Mouse (Mus musculus): ENCODE measurements around the gene Dennd5a. TPM values are rescaled to one million over a fixed set of nuclear protein-coding genes. Genes with fewer than 3 reads are reported as not detected.
"Not testable (repeated sequence)": the region's sequence is repeated elsewhere in the genome, so short reads cannot be mapped to it uniquely, and the experiment has no call there.

Gene Dennd5a
- total RNA-seq, 2 experiments from 2014 or later, result 211 to 212 TPM

DNA sequence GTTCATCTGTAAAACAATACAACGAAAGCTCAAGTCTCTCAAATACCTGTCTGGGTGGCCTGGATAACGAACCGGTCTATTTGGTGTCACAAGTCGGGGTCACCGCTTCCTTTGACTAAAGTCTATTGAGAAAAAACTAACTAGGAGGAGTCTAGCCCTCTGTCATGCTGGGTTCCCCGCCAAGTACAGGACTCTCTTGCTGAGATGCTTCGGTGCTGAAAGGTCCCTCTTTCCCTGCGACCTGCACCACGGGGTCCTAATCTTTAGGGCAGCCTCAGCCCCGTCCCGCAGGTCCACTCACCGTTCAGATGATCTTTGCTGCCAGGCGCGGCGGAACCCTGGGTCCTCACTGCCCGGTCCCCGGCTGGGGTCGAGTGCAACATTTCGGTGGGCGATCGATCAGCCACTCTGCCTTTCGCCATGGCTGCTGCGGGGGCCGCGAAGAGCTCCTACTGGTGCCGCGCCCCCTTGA, 25.4 kb upstream of the Dennd5a start:
- peak overlapping the region; percentile 78 for H3K4me3 ChIP-seq
- DNase-seq (ENCODE audit: low spot score in 2 of 2), result no peak
- no peak for TF ChIP-seq CTCF (conservative IDR thresholded peaks at IDR 0.05)
- peak overlapping the region; percentile 90 for H3K27ac ChIP-seq

DNA sequence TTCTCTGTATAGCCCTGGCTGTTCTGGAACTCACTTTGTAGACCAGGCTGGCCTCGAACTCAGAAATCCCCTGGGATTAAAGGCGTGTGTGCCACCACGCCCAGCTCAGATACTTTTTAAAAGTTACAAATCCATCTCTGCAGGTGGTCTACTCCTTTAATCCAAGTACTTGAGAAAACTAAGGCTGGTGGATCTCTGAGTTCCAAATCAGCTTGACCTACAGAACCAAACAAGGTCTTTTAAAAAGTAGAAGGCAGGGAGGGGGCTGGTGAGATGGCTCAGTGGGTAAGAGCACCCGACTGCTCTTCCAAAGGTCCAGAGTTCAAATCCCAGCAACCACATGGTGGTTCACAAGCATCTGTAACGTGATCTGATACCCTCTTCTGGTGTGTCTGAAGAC, 24.3 kb upstream of the Dennd5a start:
- H3K4me3 ChIP-seq; H3K27ac ChIP-seq; DNase-seq (ENCODE audit: low spot score in 2 of 2): not testable (repeated sequence)

DNA sequence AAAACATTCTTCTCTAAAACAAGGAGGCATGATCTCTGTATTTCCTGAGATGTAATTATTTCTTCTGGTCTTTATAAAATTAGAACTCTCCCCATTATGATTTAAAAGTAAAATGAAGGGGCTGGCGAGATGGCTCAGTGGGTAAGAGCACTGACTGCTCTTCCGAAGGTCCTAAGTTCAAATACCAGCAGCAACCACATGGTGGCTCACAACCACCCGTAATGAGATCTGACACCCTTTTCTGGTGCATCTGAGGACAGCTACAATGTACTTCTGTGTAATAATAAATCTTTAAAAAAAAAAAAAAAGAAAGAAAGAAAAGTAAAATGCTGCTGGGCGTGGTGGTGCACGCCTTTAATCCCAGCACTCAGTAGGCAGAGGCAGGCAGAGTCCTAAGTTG, 16.9 kb upstream of the Dennd5a start:
- TF ChIP-seq CTCF (conservative IDR thresholded peaks at IDR 0.05), result peak; percentile 72
- not testable (repeated sequence) for H3K4me3 ChIP-seq; H3K27ac ChIP-seq; DNase-seq (ENCODE audit: low spot score in 2 of 2)

DNA sequence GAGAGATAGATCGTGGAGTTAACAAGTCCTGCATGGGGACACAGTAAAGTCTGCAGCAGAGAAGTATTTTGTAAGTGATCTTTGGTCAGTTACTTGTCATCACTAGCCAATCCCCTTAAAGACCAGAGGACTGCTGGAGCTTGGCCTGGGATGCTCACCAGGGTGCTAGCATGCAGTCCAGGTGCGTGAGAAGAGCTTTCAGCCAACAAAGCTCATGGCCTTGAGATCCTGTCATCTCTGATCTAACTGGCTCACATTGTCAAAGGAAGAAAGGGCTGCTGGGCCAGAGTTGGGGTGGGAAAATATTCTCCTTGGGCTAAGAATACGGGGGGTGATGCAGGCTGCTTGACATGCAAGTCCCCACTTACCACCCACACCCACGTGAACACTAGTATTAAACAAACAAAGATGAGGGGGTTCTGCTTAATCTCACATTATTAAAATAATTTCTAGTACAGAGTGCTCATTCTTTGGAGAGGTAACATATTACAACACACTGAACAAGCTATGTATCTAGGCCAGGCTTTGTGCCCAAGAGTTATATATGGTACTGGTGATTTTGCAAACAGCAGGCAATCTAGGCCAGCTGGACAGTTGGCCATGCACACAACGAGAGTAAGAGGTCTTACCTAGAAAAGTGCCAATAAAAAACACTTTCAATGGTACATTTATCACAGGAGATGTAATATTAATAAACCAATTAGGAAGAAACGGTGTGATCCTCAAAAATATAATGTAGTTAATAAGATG, 15.9 kb upstream of the Dennd5a start:
- Histone ChIP-seq H3K4me3 (no peak overlapping the region), H3K27ac (no peak overlapping the region)
- no peak for TF ChIP-seq CTCF (conservative IDR thresholded peaks at IDR 0.05)
- DNase-seq (ENCODE audit: low spot score in 2 of 2), result no peak

DNA sequence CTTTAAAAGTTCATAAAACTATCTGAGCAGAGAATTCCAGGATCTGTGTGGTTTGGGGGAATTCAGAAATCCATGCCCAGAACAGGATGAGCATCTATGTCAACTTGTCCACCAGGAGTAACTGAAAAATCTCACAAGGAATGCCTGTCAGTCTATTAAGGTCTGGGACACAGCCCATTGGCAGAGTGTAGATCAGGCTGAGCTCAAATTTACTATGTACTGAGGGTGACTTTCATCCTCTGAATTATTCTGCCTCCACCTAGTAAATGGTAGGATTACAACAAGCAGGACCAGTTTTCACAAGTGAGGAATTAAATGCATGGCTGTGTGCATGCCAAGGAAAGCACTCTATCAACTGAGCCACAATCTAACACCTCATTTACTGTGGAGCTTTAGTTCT, 9.3 kb upstream of the Dennd5a start:
- DNase-seq (ENCODE audit: low spot score in 2 of 2), result no peak
- 0 out of 2 replicates have a peak, but pooled peaks have one; percentile 4 for TF ChIP-seq CTCF (conservative IDR thresholded peaks at IDR 0.05)
- Histone ChIP-seq H3K4me3 (no peak overlapping the region), H3K27ac (peak overlapping the region; percentile 80)

DNA sequence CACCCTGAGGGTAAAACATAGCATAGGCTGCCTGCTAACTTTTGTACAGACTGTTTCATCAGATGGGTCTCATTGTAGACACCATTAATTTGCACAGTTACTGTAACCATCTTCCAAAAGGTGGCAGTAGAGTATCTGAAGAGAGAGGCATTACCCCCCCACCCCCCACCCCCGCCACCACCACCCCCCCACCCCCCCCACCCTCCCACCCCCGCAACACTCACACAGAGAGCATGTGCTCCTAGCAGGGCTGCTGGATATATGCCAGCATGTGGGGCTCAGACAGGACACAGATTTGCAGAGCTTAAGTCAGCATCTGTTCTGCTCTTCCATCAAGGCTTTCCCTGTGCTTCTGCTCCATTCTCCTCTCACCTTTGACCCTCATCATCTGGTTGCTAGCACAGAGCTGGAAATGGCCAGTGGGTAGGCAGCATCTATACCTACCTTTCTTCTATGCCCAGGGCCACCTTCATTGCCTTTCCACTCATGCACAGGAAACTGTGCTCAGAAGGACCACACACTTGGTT, 8.7 kb upstream of the Dennd5a start:
- peak; percentile 44 to 53 for DNase-seq (ENCODE audit: low spot score in 2 of 2)
- peak overlapping the region; percentile 84 for H3K27ac ChIP-seq
- peak; percentile 57 for TF ChIP-seq CTCF (conservative IDR thresholded peaks at IDR 0.05)
- H3K4me3 ChIP-seq, result no peak overlapping the region

DNA sequence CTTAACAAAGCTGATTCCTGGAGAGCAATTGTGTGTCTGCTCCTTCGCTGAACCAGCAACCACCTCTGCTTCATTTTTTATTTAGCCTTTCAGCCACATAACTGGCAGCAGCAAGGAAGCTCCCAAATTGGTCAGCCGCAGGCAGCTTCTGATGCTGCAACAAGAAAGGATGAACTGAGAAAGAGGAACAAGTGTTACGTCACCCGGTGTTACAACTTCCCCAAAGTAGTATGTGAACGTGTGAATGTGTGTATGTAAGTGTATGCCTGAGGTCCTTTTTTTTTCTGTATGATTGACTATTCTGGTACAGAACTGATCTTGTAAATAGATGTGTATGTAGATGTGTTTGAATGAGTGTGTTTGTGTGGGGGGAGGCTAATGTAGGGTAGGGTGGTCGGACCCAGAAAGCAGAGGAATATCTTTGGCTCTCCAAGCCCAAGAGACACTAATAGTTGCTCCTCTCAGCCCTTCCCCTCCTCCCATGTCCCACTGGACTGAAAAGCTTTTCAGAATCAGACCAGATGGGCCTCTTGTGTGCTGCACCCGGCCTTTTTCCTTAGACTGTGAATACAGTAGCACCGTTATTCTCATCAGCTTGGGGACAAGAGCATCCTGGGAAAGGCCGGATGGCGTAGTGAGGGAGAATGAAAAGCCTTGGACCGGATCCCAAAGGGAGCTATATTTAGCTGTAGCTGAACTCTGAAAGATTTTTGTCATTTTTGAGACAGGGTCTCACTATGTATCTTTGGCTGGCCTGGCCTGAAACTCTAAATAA, 7.7 kb upstream of the Dennd5a start:
- no peak overlapping the region for H3K4me3 ChIP-seq
- no peak for TF ChIP-seq CTCF (conservative IDR thresholded peaks at IDR 0.05)
- DNase-seq (ENCODE audit: low spot score in 2 of 2), result peak; percentile 55 to 67
- peak overlapping the region; percentile 84 for H3K27ac ChIP-seq

DNA sequence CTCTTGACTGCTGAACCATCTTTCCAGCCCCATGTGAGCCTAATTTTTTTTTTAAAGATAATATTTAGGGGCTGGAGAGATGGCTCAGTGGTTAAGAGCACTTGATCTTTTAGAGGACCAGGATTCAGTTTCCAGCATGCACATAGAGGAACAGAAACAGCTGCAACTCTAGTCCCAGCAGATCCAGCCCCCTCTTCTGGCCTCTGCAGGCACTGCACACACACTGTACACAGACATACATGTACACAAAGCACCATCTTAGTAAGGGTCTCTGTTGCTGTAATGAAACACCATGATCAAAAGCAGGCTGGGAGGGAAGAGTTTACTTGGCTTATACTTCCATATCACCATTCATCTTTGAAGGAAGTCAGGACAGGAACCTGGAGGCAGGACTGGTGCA, 5.4 kb upstream of the Dennd5a start:
- DNase-seq (ENCODE audit: low spot score in 2 of 2), result no peak
- peak; percentile 44 for TF ChIP-seq CTCF (conservative IDR thresholded peaks at IDR 0.05)
- Histone ChIP-seq H3K27ac (no peak overlapping the region), H3K4me3 (no peak overlapping the region)

DNA sequence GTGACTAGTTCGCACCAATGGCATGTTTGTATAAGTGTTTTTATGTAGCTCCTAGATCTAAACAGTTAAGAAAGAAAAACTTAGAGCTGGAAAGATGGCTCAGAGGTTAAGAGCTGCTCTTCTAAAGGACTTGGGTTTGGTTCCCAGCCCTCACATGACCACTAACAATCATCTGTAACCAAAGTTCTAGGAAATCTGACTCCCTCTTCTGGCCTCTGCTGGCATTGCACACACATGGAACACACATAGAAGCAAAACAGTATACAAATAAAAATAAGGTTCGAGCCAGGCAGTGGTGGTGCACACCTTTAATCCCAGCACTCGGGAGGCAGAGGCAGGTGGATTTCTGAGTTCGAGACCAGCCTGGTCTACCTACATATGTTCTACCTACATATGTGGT, 3.4 kb upstream of the Dennd5a start:
- no peak for DNase-seq (ENCODE audit: low spot score in 2 of 2)
- peak; percentile 55 for TF ChIP-seq CTCF (conservative IDR thresholded peaks at IDR 0.05)
- H3K27ac ChIP-seq, result no peak overlapping the region
- H3K4me3 ChIP-seq, result no peak overlapping the region

DNA sequence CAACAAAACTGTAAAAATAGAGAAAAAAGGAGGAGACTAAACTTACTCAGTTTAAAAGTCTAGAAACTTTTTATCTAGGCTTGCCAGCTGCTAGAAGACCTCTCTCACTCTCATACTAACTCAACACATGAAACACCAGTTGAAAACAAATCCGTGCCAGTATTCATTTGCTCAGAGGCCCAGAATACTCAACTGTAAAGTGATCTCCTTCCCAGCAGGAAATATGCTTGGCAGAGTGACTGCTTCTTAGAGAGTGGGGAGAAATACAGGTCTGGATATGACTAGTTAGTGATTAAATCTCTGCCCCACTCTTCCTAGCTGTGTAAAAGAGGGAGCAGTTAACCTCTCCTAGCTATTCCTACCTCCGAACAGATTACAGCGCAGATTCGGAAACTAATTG, 2.3 kb upstream of the Dennd5a start:
- no peak for DNase-seq (ENCODE audit: low spot score in 2 of 2)
- no peak overlapping the region for H3K4me3 ChIP-seq
- TF ChIP-seq CTCF (conservative IDR thresholded peaks at IDR 0.05), result no peak
- H3K27ac ChIP-seq, result no peak overlapping the region

DNA sequence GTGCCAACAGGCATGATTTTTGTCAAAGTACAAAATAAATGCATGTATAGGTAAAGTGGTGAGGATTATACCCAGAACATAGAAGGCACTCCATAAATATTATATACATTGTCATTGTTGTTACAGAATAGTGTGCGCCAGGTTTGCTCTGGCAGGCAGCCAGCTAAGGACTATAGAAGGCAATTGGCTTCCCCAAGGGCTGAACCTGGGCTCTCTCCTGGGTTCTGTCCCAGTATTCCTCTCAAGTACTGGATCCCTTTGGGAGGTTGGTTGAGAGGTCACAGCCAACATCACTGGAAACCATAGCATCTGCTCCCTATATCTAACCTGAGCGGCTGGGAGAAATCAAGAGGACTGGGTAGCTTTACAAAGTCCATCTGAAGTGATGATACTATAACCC, 1.3 kb upstream of the Dennd5a start:
- DNase-seq (ENCODE audit: low spot score in 2 of 2), result no peak
- H3K4me3 ChIP-seq, result no peak overlapping the region
- no peak overlapping the region for H3K27ac ChIP-seq
- no peak for TF ChIP-seq CTCF (conservative IDR thresholded peaks at IDR 0.05)

DNA sequence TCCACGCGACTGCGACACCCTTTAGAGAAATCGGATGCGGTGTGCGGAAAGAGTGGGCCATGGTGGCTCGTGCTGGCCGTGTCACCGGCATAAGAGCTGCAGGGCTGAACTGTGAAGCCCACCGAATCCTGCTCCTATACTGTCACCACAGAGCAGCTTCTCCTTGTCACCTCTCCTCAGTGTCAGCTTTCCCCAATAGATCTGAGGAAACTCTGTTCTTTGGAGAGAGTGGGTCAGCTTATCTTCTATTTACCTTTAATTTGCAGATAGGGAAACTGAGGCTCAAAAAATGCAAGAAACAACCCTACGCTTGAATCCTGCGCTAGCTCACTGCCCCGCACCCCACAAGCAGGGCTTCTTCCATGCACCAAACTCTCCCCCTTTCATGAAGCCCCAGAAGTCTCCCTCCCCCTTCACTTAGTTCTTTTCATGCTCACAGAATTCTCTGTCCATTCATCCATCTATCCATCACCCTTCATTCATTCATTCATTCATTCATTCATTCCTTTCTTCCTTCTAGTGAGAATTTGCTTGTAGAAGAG, 414 bp upstream of the Dennd5a start:
- Histone ChIP-seq H3K4me3 (peak overlapping the region; percentile 87), H3K27ac (peak overlapping the region; percentile 100)
- no peak for DNase-seq (ENCODE audit: low spot score in 2 of 2)
- no peak for TF ChIP-seq CTCF (conservative IDR thresholded peaks at IDR 0.05)
